Mouse (Mus musculus): Measurements from ENCODE around the gene Kcnip4. TPM values are rescaled to one million over a fixed set of nuclear protein-coding genes. Genes with fewer than 3 reads are reported as not detected.
A peak's percentile ranks its signal among the peaks of the same experiment; 100 is the strongest.

Kcnip4 gene
- total and polyA plus RNA-seq, 2 experiments from 2014 or later: 14.3 to 18.6 TPM

DNA sequence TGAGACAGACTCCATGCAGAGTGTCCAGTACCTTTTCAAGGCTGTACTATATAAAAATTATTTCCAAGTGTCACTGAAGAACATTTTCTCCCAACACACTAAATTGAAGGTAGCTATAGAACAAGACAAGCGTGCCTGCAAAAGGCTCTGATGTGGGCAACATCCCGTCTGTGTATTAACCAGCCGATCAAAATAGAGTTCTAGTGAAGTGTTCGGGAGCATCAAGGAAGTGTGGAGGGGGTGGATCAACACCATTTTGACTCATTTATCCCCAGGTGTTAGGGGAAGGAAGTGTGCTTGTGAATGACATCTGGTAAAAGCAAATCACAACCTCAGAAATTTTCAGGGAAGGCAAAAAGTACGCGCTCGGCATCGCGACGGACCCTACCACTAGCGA is 712 bp downstream of the Kcnip4 start:
- ATAC-seq: peak; percentile 16

GRCm38 (mm10) chr5:49522986-49523385 is 1.7 kb downstream of the Kcnip4 start:
- Histone ChIP-seq H3K4me3 (ENCODE audit: low read depth, low read length) (no peak overlapping the region), H3K27ac (ENCODE audit: low read depth, low read length) (no peak overlapping the region), H3K9me3 (ENCODE audit: low read length) (no peaks in the 10 kb centered on the region), H3K9ac (no peak overlapping the region), H3K36me3 (ENCODE audit: insufficient read depth) (no peaks in the 10 kb centered on the region), H3K27me3 (ENCODE audit: insufficient read depth, low read length) (no peaks in the 10 kb centered on the region; the same call in 1 of the 2 replicates), H3K4me2 (ENCODE audit: low read depth) (0 out of 2 replicates have a peak overlapping the region, but pooled peaks have one; percentile 5), H3K4me1 (ENCODE audit: insufficient read depth) (no peaks in the 10 kb centered on the region)
- ATAC-seq (no peak), DNase-seq (no peak)
- no peak for TF ChIP-seq CTCF (IDR thresholded peaks at IDR 0.05; ENCODE audit: low read depth)
- 77% methylated on average over 4 of the region's 4 CpGs for WGBS

More for the DNA sequence above, 712 bp downstream of the Kcnip4 start:
- Histone ChIP-seq H3K4me2 (ENCODE audit: low read depth) (peak overlapping the region; percentile 97), H3K27me3 (ENCODE audit: insufficient read depth, low read length) (no peaks in the 10 kb centered on the region; the same call in 1 of the 2 replicates), H3K9me3 (ENCODE audit: low read length) (no peaks in the 10 kb centered on the region), H3K4me1 (ENCODE audit: insufficient read depth) (no peaks in the 10 kb centered on the region), H3K36me3 (ENCODE audit: insufficient read depth) (no peaks in the 10 kb centered on the region), H3K9ac (peak overlapping the region; percentile 76), H3K27ac (ENCODE audit: low read depth, low read length) (no peak overlapping the region), H3K4me3 (ENCODE audit: low read depth, low read length) (peak overlapping the region; percentile 74)
- peak; percentile 43 for DNase-seq
- WGBS: 4% methylated on average over 11 of the region's 11 CpGs
- no peak for TF ChIP-seq CTCF (IDR thresholded peaks at IDR 0.05; ENCODE audit: low read depth)

DNA sequence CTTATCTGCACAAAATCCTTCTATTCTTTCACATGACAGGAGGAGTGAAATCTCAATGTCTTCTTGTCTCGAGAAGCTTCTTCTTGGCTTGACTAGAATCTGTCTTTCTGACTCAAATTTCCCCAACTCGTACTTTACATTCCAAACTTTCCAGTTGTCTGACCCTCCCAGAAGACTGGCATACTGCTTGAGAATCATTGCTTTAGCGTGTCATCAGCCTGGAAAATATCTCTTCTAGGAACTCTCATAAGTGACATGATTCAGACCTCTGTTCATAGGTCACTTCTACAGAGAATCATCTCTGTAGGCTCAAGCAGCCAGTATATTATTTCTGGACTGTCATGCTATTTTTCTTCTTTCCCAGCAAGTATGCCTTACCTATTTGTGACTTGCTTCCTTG is 26.0 kb downstream of the Kcnip4 start:
- DNase-seq (no peak), ATAC-seq (no peak)
- no peaks in the 10 kb centered on the region for H3K36me3 ChIP-seq (ENCODE audit: insufficient read depth)
- H3K4me1 ChIP-seq (ENCODE audit: insufficient read depth): no peaks in the 10 kb centered on the region
- WGBS: 92% methylated on average over 3 of the region's 3 CpGs
- no peak overlapping the region for H3K4me3 ChIP-seq (ENCODE audit: low read depth, low read length)
- H3K4me2 ChIP-seq (ENCODE audit: low read depth): no peak overlapping the region
- H3K27me3 ChIP-seq (ENCODE audit: insufficient read depth, low read length): no peaks in the 10 kb centered on the region
- no peak overlapping the region for H3K27ac ChIP-seq (ENCODE audit: low read depth, low read length)
- TF ChIP-seq CTCF (IDR thresholded peaks at IDR 0.05; ENCODE audit: low read depth): no peak
- no peaks in the 10 kb centered on the region for H3K9me3 ChIP-seq (ENCODE audit: low read length)
- H3K9ac ChIP-seq: no peak overlapping the region

DNA sequence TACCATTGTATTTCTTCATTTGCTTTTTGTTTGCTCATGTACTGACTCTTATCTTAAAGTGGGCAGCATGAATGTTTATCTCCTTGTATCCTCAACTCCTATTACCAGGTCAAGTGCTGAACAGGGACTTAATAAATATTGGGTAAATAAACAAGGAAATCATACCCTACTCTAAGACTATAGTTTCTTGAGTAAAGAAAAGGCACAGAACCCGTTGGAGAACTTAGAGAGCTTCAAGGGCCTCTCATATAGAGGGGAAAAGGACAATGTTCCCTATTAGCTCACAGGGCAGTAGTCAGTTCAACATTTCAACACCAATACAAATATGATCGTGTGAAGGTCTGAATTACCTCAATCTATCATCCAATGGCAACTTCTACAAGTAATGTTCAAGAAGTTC is 37.4 kb downstream of the Kcnip4 start:
- Histone ChIP-seq H3K9me3 (ENCODE audit: low read length) (no peaks in the 10 kb centered on the region), H3K36me3 (ENCODE audit: insufficient read depth) (no peaks in the 10 kb centered on the region), H3K27ac (ENCODE audit: low read depth, low read length) (no peak overlapping the region), H3K4me2 (ENCODE audit: low read depth) (no peak overlapping the region), H3K9ac (no peak overlapping the region), H3K27me3 (ENCODE audit: insufficient read depth, low read length) (no peaks in the 10 kb centered on the region), H3K4me3 (ENCODE audit: low read depth, low read length) (no peak overlapping the region), H3K4me1 (ENCODE audit: insufficient read depth) (no peaks in the 10 kb centered on the region)
- ATAC-seq (no peak), DNase-seq (no peak)
- WGBS: 78% methylated on average over 2 of the region's 2 CpGs
- no peak for TF ChIP-seq CTCF (IDR thresholded peaks at IDR 0.05; ENCODE audit: low read depth)

DNA sequence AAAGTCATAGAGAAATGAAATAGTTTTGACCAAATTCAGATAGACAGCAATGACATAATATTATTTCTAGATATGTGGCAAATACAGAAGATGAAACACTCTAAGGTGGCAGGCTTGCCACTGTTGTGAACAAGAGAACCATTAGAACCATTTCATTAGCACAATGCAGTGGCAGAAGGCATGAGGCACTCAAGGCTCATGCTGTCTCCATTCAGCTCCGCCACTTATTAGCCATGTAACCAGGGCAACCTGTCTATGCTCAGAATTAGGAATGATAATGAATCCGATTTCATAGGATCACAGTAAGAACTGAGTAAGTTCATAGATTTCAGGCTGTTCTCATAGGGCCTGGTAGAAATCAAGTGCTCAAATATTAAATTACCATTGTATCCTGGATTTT is 54.0 kb downstream of the Kcnip4 start:
- Histone ChIP-seq H3K27me3 (ENCODE audit: insufficient read depth, low read length) (no peaks in the 10 kb centered on the region), H3K9ac (no peak overlapping the region), H3K27ac (ENCODE audit: low read depth, low read length) (no peak overlapping the region), H3K4me3 (ENCODE audit: low read depth, low read length) (no peak overlapping the region), H3K4me1 (ENCODE audit: insufficient read depth) (no peaks in the 10 kb centered on the region), H3K9me3 (ENCODE audit: low read length) (no peaks in the 10 kb centered on the region), H3K4me2 (ENCODE audit: low read depth) (no peak overlapping the region), H3K36me3 (ENCODE audit: insufficient read depth) (no peaks in the 10 kb centered on the region)
- TF ChIP-seq CTCF (IDR thresholded peaks at IDR 0.05; ENCODE audit: low read depth): no peak
- WGBS: 34% methylated on average over 2 of the region's 2 CpGs
- peak; percentile 77; the same call in 1 of the 2 replicates for ATAC-seq
- no peak for DNase-seq

- no peak for TF ChIP-seq CTCF (IDR thresholded peaks at IDR 0.05; ENCODE audit: low read depth)
- no peak for DNase-seq
- Histone ChIP-seq H3K27ac (ENCODE audit: low read depth, low read length) (no peak overlapping the region), H3K4me2 (ENCODE audit: low read depth) (no peak overlapping the region), H3K27me3 (ENCODE audit: insufficient read depth, low read length) (no peaks in the 10 kb centered on the region), H3K36me3 (ENCODE audit: insufficient read depth) (no peaks in the 10 kb centered on the region), H3K4me1 (ENCODE audit: insufficient read depth) (no peaks in the 10 kb centered on the region), H3K9me3 (ENCODE audit: low read length) (no peaks in the 10 kb centered on the region), H3K4me3 (ENCODE audit: low read depth, low read length) (no peak overlapping the region), H3K9ac (no peak overlapping the region)
- peak; percentile 14; the same call in 1 of the 2 replicates for ATAC-seq
- WGBS: 32% methylated on average over 6 of the region's 6 CpGs
These were observed 63.9 kb downstream of the Kcnip4 start for GRCm38 (mm10) chr5:49460643-49461276.

- 84% methylated on average over 3 of the region's 3 CpGs for WGBS
- TF ChIP-seq CTCF (IDR thresholded peaks at IDR 0.05; ENCODE audit: low read depth): no peak
- ATAC-seq (no peak), DNase-seq (no peak)
- H3K27ac ChIP-seq (ENCODE audit: low read depth, low read length): no peak overlapping the region
- H3K4me2 ChIP-seq (ENCODE audit: low read depth): no peak overlapping the region
- H3K36me3 ChIP-seq (ENCODE audit: insufficient read depth): no peaks in the 10 kb centered on the region
- H3K9ac ChIP-seq: no peak overlapping the region
- no peaks in the 10 kb centered on the region for H3K27me3 ChIP-seq (ENCODE audit: insufficient read depth, low read length)
- no peaks in the 10 kb centered on the region for H3K4me1 ChIP-seq (ENCODE audit: insufficient read depth)
- H3K4me3 ChIP-seq (ENCODE audit: low read depth, low read length): no peak overlapping the region
- no peaks in the 10 kb centered on the region for H3K9me3 ChIP-seq (ENCODE audit: low read length)
These were observed 71.6 kb downstream of the Kcnip4 start for GRCm38 (mm10) chr5:49453100-49453499.
